Mouse (Mus musculus) stomach, adult 2 months (tissue): ENCODE measurements around the gene Hist1h2ap. TPM values are rescaled to one million over a fixed set of nuclear protein-coding genes. Genes with fewer than 3 reads are reported as not detected.

Experiments
- polyA plus RNA-seq: library from polyadenylated mRNA; depleted of rRNA; stranded (reverse); fragments of >200 nt; gene quantifications from 2 replicates; pipeline ENCODE4 v1.2.3, GENCODE M21; 2012; rRNA removed

The Hist1h2ap gene
- 121 and 393 TPM in 2 replicates for polyA plus RNA-seq

GRCm38 (mm10) chr13:21833461-21833860 is at the start of gene Hist1h2ap, which contains the start of gene Hist1h2br:
Gene Hist1h2ap (minus strand): TSS chr13:21833507.
Gene Hist1h2br (plus strand): TSS chr13:21833743.

GRCm38 (mm10) chr13:21831418-21832394 is 1.6 kb downstream of the Hist1h2ap start, which contains the start of gene Hist1h4n:
Gene Hist1h4n (minus strand): TSS chr13:21832196.

GRCm38 (mm10) chr13:21811539-21811938 is 21.8 kb downstream of the Hist1h2ap start, which contains the start of gene Hist1h4m:
Gene Hist1h4m (plus strand): TSS chr13:21811746.

GRCm38 (mm10) chr13:21810073-21810472 is 23.2 kb downstream of the Hist1h2ap start, which contains the start of the genes Hist1h2bq and Hist1h2ao:
Gene Hist1h2bq (minus strand): TSS chr13:21810197.
Gene Hist1h2ao (plus strand): TSS chr13:21810465.

GRCm38 (mm10) chr13:21786899-21787629 is 46.2 kb downstream of the Hist1h2ap start, which contains the start of the genes Hist1h2an and Hist1h2bp:
Gene Hist1h2an (minus strand): TSS chr13:21787218.
Gene Hist1h2bp (plus strand): TSS chr13:21787461.

GRCm38 (mm10) chr13:21783255-21783617 is 50.1 kb downstream of the Hist1h2ap start, which contains the start of gene Hist1h3i:
Gene Hist1h3i (minus strand): TSS chr13:21783370.

Other genes starting within 250 kb of the Hist1h2ap start
- gene Olfr1362, start 219.5 kb downstream of the Hist1h2ap start, polyA plus RNA-seq, result not detected in 2 replicates
- not detected in 2 replicates for gene Olfr11, start 191.0 kb downstream of the Hist1h2ap start, polyA plus RNA-seq
- not detected in 2 replicates for gene Olfr1361, start 170.1 kb downstream of the Hist1h2ap start, polyA plus RNA-seq
- gene Olfr1360, start 156.1 kb downstream of the Hist1h2ap start, polyA plus RNA-seq, result not detected in 2 replicates
- gene Olfr1359, start 135.4 kb downstream of the Hist1h2ap start, polyA plus RNA-seq, result not detected in 2 replicates
- gene Hist1h2bl, start 117.4 kb downstream of the Hist1h2ap start, polyA plus RNA-seq, result 2.0 and 2.3 TPM in 2 replicates
- 10.0 and 28.4 TPM in 2 replicates for gene Hist1h2ai, start 117.1 kb downstream of the Hist1h2ap start, polyA plus RNA-seq
- gene Hist1h3h, start 115.8 kb downstream of the Hist1h2ap start, polyA plus RNA-seq, result 30.9 and 34.4 TPM in 2 replicates
- gene Hist1h2bm, start 111.5 kb downstream of the Hist1h2ap start, polyA plus RNA-seq, result 0.27 and 2.2 TPM in 2 replicates
- 1.6 and 2.1 TPM in 2 replicates for gene Hist1h4j, start 98.4 kb downstream of the Hist1h2ap start, polyA plus RNA-seq
- gene Hist1h4k, start 83.0 kb downstream of the Hist1h2ap start, polyA plus RNA-seq, result 4.7 and 8.7 TPM in 2 replicates
- 8.2 and 14.0 TPM in 2 replicates for gene Hist1h2ak, start 79.7 kb downstream of the Hist1h2ap start, polyA plus RNA-seq
- gene Hist1h2bn, start 79.4 kb downstream of the Hist1h2ap start, polyA plus RNA-seq, result 1.2 and 4.2 TPM in 2 replicates
- 0.24 TPM in 1 of 2 replicates, not detected in the other for gene Hist1h1b, start 52.9 kb downstream of the Hist1h2ap start, polyA plus RNA-seq
- 19.2 and 38.0 TPM in 2 replicates for gene Hist1h3i, start 50.1 kb downstream of the Hist1h2ap start, polyA plus RNA-seq
- gene Hist1h2an, start 46.3 kb downstream of the Hist1h2ap start, polyA plus RNA-seq, result 1.5 and 14.1 TPM in 2 replicates
- 0.90 TPM in 1 of 2 replicates, not detected in the other for gene Hist1h2bp, start 46.0 kb downstream of the Hist1h2ap start, polyA plus RNA-seq
- gene Hist1h2bq, start 23.3 kb downstream of the Hist1h2ap start, polyA plus RNA-seq, result 6.4 and 9.3 TPM in 2 replicates
- gene Hist1h2ao, start 23.0 kb downstream of the Hist1h2ap start, polyA plus RNA-seq, result not detected in 2 replicates
- not detected in 2 replicates for gene Hist1h4m, start 21.8 kb downstream of the Hist1h2ap start, polyA plus RNA-seq
- gene Hist1h4n, start 1.3 kb downstream of the Hist1h2ap start, polyA plus RNA-seq, result 4.8 and 6.7 TPM in 2 replicates
- gene Hist1h2br, start 236 bp upstream of the Hist1h2ap start, polyA plus RNA-seq, result 6.9 and 8.0 TPM in 2 replicates
- gene Zfp184, start 111.6 kb upstream of the Hist1h2ap start, polyA plus RNA-seq, result 0.03 TPM in 1 of 2 replicates, not detected in the other
- gene Pom121l2, start 147.7 kb upstream of the Hist1h2ap start, polyA plus RNA-seq, result not detected in 2 replicates
- 0.22 and 0.48 TPM in 2 replicates for gene Prss16, start 176.2 kb upstream of the Hist1h2ap start, polyA plus RNA-seq
- 5.9 and 12.0 TPM in 2 replicates for gene Hist1h2ah, start 202.1 kb upstream of the Hist1h2ap start, polyA plus RNA-seq
- 9.0 and 9.2 TPM in 2 replicates for gene Hist1h2bk, start 202.4 kb upstream of the Hist1h2ap start, polyA plus RNA-seq
- 1.7 and 4.4 TPM in 2 replicates for gene Hist1h4i, start 207.9 kb upstream of the Hist1h2ap start, polyA plus RNA-seq
- gene Hist1h2ag, start 209.4 kb upstream of the Hist1h2ap start, polyA plus RNA-seq, result 1.6 and 2.8 TPM in 2 replicates
- gene Hist1h2bj, start 209.7 kb upstream of the Hist1h2ap start, polyA plus RNA-seq, result 3.4 and 3.7 TPM in 2 replicates